Mouse (Mus musculus): ENCODE data around the gene Hnrnpa1.

Hnrnpa1 gene

GRCm38 (mm10) chr15:103264794-103265193 is 24.6 kb downstream of the Hnrnpa1 start:
- in situ Hi-C loops (cut with MboI; ENCODE audit: unreplicated experiment in 2 of 2) = no loop called here

- in situ Hi-C loops (cut with MboI; ENCODE audit: unreplicated experiment in 2 of 2) = no loop called here
Measured at GRCm38 (mm10) chr15:103268903-103269302, 28.7 kb downstream of the Hnrnpa1 start.

GRCm38 (mm10) chr15:103272419-103273279 is 32.4 kb downstream of the Hnrnpa1 start, which contains the start of gene Copz1:
Gene Copz1, plus strand, starts transcription at chr15:103272714.
- in situ Hi-C loops (cut with MboI; ENCODE audit: unreplicated experiment in 2 of 2) = no loop called here

- in situ Hi-C loops (cut with MboI; ENCODE audit: unreplicated experiment in 2 of 2) = loop anchor here in 1 of 2 experiments (5.0 kb wide), 1 partner anchor 74 kb away; no protein-coding TSS in a partner anchor
Measured at GRCm38 (mm10) chr15:103275943-103276342, 35.7 kb downstream of the Hnrnpa1 start.

GRCm38 (mm10) chr15:103277949-103278348 is 37.7 kb downstream of the Hnrnpa1 start:
- in situ Hi-C loops (cut with MboI; ENCODE audit: unreplicated experiment in 2 of 2) = loop anchor here in 1 of 2 experiments (5.0 kb wide), 1 partner anchor 76 kb away; no protein-coding TSS in a partner anchor

GRCm38 (mm10) chr15:103279750-103280149 is 39.5 kb downstream of the Hnrnpa1 start:
- in situ Hi-C loops (cut with MboI; ENCODE audit: unreplicated experiment in 2 of 2) = loop anchor here (5.0 kb wide), 4 partner anchors 32 to 77 kb away; partner anchors contain the start of gene Zfp385a (in 1 of the 2)

GRCm38 (mm10) chr15:103280817-103281464 is 40.7 kb downstream of the Hnrnpa1 start:
- in situ Hi-C loops (cut with MboI; ENCODE audit: unreplicated experiment in 2 of 2) = loop anchor here (5.0 kb wide), 3 partner anchors 34 to 61 kb away; partner anchors contain the start of gene Zfp385a (in 1 of the 2)

GRCm38 (mm10) chr15:103281465-103282205 is 41.4 kb downstream of the Hnrnpa1 start:
- in situ Hi-C loops (cut with MboI; ENCODE audit: unreplicated experiment in 2 of 2) = loop anchor here (5.0 kb wide), 3 partner anchors 34 to 61 kb away; partner anchors contain the start of gene Zfp385a (in 1 of the 2)

GRCm38 (mm10) chr15:103284066-103284465 is 43.8 kb downstream of the Hnrnpa1 start:
- in situ Hi-C loops (cut with MboI; ENCODE audit: unreplicated experiment in 2 of 2) = loop anchor here (5.0 kb wide), 3 partner anchors 33 to 58 kb away; partner anchors contain the start of gene Zfp385a (in 1 of the 2)

GRCm38 (mm10) chr15:103284647-103285046 is 44.4 kb downstream of the Hnrnpa1 start:
- in situ Hi-C loops (cut with MboI; ENCODE audit: unreplicated experiment in 2 of 2) = loop anchor here (5.0 kb wide), 3 partner anchors 33 to 58 kb away; partner anchors contain the start of gene Zfp385a (in 1 of the 2)

- in situ Hi-C loops (cut with MboI; ENCODE audit: unreplicated experiment in 2 of 2) = no loop called here
Measured at GRCm38 (mm10) chr15:103285778-103286417, 45.7 kb downstream of the Hnrnpa1 start.

- in situ Hi-C loops (cut with MboI; ENCODE audit: unreplicated experiment in 2 of 2) = no loop called here
Measured at GRCm38 (mm10) chr15:103289600-103289999, 49.4 kb downstream of the Hnrnpa1 start.

- in situ Hi-C loops (cut with MboI; ENCODE audit: unreplicated experiment in 2 of 2) = no loop called here
Measured at GRCm38 (mm10) chr15:103290417-103290816, 50.2 kb downstream of the Hnrnpa1 start.

GRCm38 (mm10) chr15:103290843-103291242 is 50.6 kb downstream of the Hnrnpa1 start:
- in situ Hi-C loops (cut with MboI; ENCODE audit: unreplicated experiment in 2 of 2) = no loop called here

- in situ Hi-C loops (cut with MboI; ENCODE audit: unreplicated experiment in 2 of 2) = no loop called here
Measured at GRCm38 (mm10) chr15:103292673-103293345, 52.6 kb downstream of the Hnrnpa1 start.

- in situ Hi-C loops (cut with MboI; ENCODE audit: unreplicated experiment in 2 of 2) = no loop called here
Measured at GRCm38 (mm10) chr15:103293375-103293774, 53.1 kb downstream of the Hnrnpa1 start.

GRCm38 (mm10) chr15:103294649-103295048 is 54.4 kb downstream of the Hnrnpa1 start:
- in situ Hi-C loops (cut with MboI; ENCODE audit: unreplicated experiment in 2 of 2) = no loop called here

- in situ Hi-C loops (cut with MboI; ENCODE audit: unreplicated experiment in 2 of 2) = no loop called here
Measured at GRCm38 (mm10) chr15:103295851-103296250, 55.6 kb downstream of the Hnrnpa1 start.
